Mouse (Mus musculus): ENCODE data around the gene Tsc22d3.

DNA sequence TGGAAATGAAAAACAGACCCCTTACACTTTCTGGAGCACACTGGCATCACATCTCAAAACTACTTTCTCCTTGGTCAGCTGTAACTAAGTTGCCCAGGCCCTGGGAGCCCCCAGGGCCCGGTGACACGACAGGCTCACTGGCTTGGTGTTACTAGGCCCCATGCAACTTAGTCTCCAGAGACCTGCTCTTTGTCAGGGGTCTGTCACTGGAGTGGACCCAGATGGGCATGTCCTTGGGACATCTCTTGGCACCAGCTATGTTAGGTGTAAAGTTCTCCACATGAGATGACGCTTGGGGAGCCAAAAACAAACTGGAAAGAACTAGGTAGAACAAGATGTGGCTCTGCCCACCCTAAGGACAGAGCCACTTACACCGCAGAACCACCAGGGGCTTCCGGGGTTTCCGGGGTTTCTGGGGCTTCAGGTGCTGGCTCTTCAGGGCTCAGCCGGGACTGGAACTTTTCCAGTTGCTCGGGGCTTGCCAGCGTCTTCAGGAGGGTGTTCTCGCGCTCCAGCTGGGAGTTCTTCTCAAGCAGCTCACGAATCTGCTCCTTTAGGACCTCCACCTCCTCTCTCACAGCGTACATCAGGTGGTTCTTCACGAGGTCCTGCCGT is 59.9 kb downstream of the Tsc22d3 start:
- TF ChIP-seq POLR2A (IDR thresholded peaks at IDR 0.05; ENCODE audit: insufficient read depth, low read depth, low read length) (no peak), CTCF (IDR thresholded peaks at IDR 0.05) (peak; percentile 20)
